Mouse (Mus musculus) bone marrow, adult 2 months (tissue): ENCODE measurements around the gene Sh3d19. TPM values are rescaled to one million over a fixed set of nuclear protein-coding genes. Genes with fewer than 3 reads are reported as not detected.
A peak's percentile ranks its signal among the peaks of the same experiment; 100 is the strongest.

Source experiments
- H3K27ac ChIP-seq: fragments of 200-500 bp; 2 replicates; pipeline ENCODE4 v1.5.1; 2012; ENCODE audit warnings: low read depth, mild to moderate bottlenecking, control low read depth, inconsistent platforms, low read length; ENCODE audit not compliant: control insufficient read depth, poor library complexity, insufficient read depth
- H3K4me1 ChIP-seq: fragments of 200-500 bp; 2 replicates; pipeline ENCODE4 v1.6.1; 2011; ENCODE audit warnings: low read length; ENCODE audit not compliant: control insufficient read depth, insufficient read depth
- H3K4me3 ChIP-seq: fragments of 200-500 bp; replicated peaks from 2 replicates; pipeline ENCODE3; 2011; ENCODE audit warnings: mild to moderate bottlenecking, low read depth, low read length, control low read depth; ENCODE audit not compliant: control insufficient read depth
- CTCF ChIP-seq: fragments of 200-500 bp; IDR thresholded peaks from 2 replicates; pipeline ENCODE4 v1.5.1; 2011; ENCODE audit warnings: low read length, control low read depth; ENCODE audit not compliant: control insufficient read depth, insufficient read depth
- POLR2A ChIP-seq: fragments of 200-500 bp; IDR thresholded peaks from 2 replicates; pipeline ENCODE4 v1.6.1; 2011; ENCODE audit warnings: low read depth, mild to moderate bottlenecking, control low read depth, low read length, borderline replicate concordance; ENCODE audit not compliant: control insufficient read depth
- WGBS: fragments of 180-500 bp; shearing (Covaris S2); methylation state at CpG from one replicate; pipeline ENCODE4 v1.1.7; 2018; 5-methylcytosine and 5-hydroxymethylcytosine counted together
- polyA plus RNA-seq: library from polyadenylated mRNA; stranded (reverse); fragments of >200 nt; gene quantifications from 2 replicates; pipeline ENCODE4 v1.2.4, GENCODE M21; 2011; ENCODE audit warnings: low replicate concordance; ENCODE audit not compliant: missing spikeins, insufficient read depth, insufficient read length

The Sh3d19 gene
- 2.5 and 6.4 TPM in 2 replicates for polyA plus RNA-seq

DNA sequence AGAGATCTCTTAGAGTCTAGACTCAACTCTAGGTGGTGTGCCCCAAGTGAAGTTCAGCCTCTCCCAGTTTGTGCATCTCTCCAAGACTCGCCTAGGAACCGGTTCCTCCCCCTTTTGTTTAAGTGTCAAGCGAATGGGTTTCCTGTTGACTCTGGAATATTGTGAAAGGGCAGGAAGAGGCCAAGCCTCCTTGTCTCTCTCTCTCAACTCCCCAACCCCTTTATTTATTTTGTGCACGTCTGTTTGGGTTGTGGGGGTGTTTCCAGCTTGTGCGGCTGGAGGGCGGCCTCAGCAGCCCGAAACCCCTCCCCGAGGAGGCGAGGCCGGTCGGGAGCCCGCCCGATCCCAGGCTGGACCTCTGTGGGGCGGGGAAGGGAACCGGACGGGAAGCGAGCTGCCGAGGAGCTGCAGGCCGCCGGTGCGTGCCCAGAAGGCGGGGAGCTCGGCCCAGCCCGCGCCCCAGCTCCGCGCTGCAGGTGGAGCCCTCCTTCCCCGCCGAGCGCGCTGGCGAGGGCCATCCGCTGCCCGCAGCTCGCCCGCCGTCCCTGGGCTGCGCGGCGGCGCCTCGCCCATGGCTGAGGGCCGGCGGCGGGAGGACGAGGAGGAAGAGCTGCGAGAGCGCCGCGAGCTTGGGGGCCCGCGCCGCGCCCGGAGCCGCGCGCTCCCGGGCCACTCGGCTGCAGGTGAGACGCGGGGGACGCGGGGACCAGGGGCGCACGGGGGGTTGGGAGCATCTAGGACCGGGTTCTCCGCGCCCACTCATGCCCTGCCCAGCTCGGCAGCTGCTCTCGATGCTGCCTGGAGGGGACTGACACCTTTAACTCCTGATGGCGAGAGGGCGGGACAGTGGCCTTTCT lies at the start of gene Sh3d19:
TSS of gene Sh3d19 (plus strand) at position 368 of the 857 bp plus-strand sequence.
- Histone ChIP-seq H3K4me3 (no peak within 1 kb of the TSS), H3K4me1 (no peaks in the 10 kb centered on the region), H3K27ac (no peak within 1 kb of the TSS; the same call in 1 of the 2 replicates)
- WGBS, result 2% methylated on average over 73 of the region's 73 CpGs
- TF ChIP-seq CTCF (no peak), POLR2A (no peak)

DNA sequence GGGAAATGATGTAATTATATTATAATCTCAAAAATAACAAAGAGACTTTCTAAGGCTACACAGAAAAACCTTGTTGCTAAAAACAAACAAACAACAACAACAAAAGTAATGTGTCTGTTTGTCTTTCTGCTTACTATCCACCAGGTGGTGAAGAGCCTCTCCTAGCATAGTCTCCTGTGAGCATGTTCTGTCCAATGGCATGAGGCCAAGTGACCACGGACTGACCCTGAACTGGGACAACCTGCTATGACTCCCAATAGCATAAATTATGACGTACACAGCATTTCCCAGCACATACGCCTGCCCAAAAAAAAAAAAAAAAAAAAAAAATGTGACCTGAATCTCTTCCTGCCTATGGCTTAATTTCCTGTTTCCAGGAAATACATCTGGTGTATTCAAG lies 48.6 kb upstream of the Sh3d19 start:
- H3K27ac ChIP-seq, result no peak overlapping the region
- H3K4me1 ChIP-seq, result no peaks in the 10 kb centered on the region
- TF ChIP-seq POLR2A (no peak), CTCF (no peak)
- no peak overlapping the region for H3K4me3 ChIP-seq
- 65% methylated on average over 3 of the region's 3 CpGs for WGBS

DNA sequence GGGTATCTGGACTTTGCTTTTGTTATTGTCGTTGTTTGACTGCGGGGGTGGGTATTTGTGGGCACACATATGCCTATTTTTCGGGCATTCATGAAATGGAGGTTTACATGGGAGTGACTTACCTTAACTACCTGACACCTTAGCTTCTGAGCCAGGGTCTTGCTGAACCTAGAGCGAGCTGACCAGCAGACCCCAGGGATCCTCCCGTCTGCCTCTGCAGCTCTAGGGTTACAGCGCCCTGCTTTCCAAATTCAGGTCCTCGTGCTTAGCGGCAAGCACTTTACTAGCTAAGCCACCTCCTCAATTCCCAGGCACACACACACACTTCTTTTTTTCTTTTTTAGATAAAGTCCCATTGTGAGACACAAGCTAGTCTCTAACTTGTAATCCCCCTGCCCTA lies 47.6 kb upstream of the Sh3d19 start:
- Histone ChIP-seq H3K4me1 (no peaks in the 10 kb centered on the region), H3K27ac (no peak overlapping the region), H3K4me3 (no peak overlapping the region)
- TF ChIP-seq CTCF, result no peak
- TF ChIP-seq POLR2A, result no peak
- WGBS, result 83% methylated on average over 8 of the region's 8 CpGs

DNA sequence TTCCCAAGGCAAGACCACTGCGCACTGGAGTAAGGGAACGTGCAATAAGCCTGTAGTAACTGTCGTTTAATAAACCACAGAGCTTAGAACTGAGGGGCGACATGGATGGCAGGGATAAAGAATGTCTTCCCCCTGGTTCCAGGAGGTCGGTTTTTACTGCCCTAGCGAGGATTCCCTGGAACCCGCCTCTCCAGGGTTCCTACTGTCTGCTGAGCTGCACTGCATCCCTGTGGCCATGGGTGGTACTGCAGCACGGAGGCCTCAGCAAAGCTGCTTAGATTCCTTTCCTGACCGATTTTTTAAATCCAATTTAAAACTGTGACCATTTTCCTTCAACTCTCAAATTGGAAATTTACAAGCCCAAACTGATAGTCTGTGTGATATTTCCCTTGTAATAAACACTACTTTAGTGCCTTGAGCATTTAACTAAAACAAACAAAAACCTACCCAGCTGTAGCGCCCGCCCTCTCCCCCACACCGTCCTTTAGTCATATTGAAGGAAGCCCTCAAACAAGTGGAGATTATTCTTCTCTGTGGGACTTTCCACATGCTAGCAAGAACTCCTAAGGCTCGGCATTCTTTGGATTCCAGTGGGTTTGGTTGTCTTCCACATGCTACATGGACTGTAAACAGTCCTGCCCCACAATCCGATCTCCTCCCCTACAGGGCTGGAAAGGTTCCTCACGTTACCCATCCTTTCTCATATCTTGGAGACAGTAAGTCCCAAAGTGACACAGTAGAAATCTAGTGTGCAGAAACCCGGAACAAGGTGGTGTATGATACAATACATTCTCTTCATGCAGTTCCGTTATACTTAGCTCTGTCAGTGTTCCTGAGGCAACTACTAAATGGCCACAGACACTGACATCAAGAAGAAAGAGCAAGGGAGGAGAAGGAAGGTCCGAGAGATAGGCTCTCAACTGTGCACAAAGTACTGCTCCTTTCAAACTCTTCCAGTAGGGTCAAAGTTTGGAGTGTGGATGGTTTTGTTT lies 46.7 kb upstream of the Sh3d19 start:
- H3K4me1 ChIP-seq, result no peaks in the 10 kb centered on the region
- TF ChIP-seq CTCF (peak; percentile 82), POLR2A (no peak)
- 48% methylated on average over 18 of the region's 18 CpGs for WGBS
- no peak overlapping the region for H3K4me3 ChIP-seq
- H3K27ac ChIP-seq, result no peak overlapping the region

DNA sequence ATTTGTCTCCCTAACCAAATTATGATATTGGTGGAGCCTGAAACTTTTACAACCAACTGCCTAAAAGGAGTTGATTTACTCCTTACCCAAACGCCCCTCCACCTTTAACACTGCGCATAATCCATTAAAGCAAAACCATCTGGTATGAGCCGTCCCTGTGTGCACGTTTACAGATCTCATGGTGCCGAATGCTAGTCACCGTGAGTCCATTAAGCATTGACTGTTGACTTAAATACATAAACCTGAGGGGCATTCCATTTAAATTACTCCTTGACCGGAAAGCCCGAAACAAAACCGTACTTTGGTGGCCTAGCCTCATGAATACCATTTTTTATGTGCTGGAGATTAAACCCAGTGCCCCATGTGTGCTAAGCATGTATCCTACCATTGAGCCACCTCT lies 43.6 kb upstream of the Sh3d19 start:
- no peak for TF ChIP-seq POLR2A
- TF ChIP-seq CTCF, result no peak
- Histone ChIP-seq H3K27ac (no peak overlapping the region), H3K4me3 (no peak overlapping the region), H3K4me1 (no peaks in the 10 kb centered on the region)
- WGBS, result 86% methylated on average over 9 of the region's 9 CpGs

DNA sequence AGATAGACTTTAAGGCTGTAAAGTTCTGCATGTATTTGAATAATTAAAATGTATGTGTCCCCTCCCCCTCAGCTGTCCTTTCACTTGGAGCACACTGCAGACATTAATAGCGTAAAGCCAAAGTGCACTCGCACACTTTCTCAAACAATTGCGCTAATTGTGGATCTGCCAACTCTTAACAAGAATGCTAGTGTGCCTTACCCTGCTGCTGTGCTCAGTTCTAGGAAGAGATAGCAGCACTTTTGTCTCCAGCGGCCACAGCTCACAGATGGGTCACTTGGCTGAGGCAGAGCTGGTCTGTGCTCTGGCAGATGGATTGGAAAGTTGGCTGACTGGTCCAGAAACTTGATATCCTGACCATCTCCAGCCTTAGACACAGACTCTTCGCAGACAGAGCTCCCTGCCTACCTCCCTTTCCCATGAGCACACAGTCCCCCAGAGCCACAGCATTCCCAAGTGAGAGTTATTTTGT lies 42.7 kb upstream of the Sh3d19 start:
- 85% methylated on average over 5 of the region's 5 CpGs for WGBS
- Histone ChIP-seq H3K27ac (no peak overlapping the region), H3K4me1 (no peaks in the 10 kb centered on the region), H3K4me3 (no peak overlapping the region)
- TF ChIP-seq POLR2A, result no peak
- TF ChIP-seq CTCF, result no peak

DNA sequence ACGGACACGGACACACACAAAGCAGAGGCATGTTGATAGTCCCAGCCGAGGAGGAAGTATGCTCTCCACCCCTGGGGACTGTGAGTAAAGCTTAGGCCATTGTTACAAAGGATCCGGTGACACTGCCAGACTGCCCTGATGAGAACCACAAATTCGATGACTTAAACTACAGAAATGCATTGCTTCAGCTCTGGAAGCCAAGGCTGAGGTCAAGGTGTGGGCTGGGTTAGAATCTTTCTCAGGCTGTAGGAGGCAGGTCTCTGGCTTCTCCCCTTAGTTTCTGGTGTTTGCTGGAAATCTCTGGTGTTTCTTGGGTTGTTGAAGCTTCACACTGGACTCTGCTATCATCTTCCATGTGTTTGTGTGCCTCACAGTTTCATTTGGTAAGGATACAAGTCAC lies 41.2 kb upstream of the Sh3d19 start:
- no peak for TF ChIP-seq POLR2A
- TF ChIP-seq CTCF, result no peak
- no peaks in the 10 kb centered on the region for H3K4me1 ChIP-seq
- 50% methylated on average over 5 of the region's 5 CpGs for WGBS

More for the DNA sequence above, 41.2 kb upstream of the Sh3d19 start:
- H3K4me3 ChIP-seq, result no peak overlapping the region
- no peak overlapping the region for H3K27ac ChIP-seq
